Mouse (Mus musculus): ENCODE measurements around the gene Icosl.

- TF ChIP-seq CTCF (IDR thresholded peaks at IDR 0.05; ENCODE audit: low read depth, low read length) (no peak), POLR2A (IDR thresholded peaks at IDR 0.05; ENCODE audit: extremely low read depth, insufficient read depth, low read length) (no peak)
These were observed 561 bp upstream of the Icosl start for GRCm38 (mm10) chr10:78068541-78068940.

Measured in liver, adult 2 months (tissue).